Mouse (Mus musculus) midbrain, embryonic 10.5 days (tissue): ENCODE results near the gene Tnk1. TPM values are rescaled to one million over a fixed set of nuclear protein-coding genes. Genes with fewer than 3 reads are reported as not detected.

Source experiments
- DNase-seq: peaks from one replicate; pipeline ENCODE4 v3.0.0-alpha.2; 2017; ENCODE audit warnings: low spot score
- H3K27ac ChIP-seq: fragments of 300-500 bp; sonication (generic); replicated peaks from 2 replicates; pipeline ENCODE4 v1.5.1; 2016; ENCODE audit warnings: mild to moderate bottlenecking
- H3K27me3 ChIP-seq: fragments of 300-500 bp; sonication (generic); 2 replicates; pipeline ENCODE4 v1.6.1; 2016; ENCODE audit warnings: low read depth, mild to moderate bottlenecking; ENCODE audit not compliant: poor library complexity, severe bottlenecking
- H3K36me3 ChIP-seq: fragments of 300-500 bp; sonication (generic); 2 replicates; pipeline ENCODE4 v1.6.1; 2016; ENCODE audit warnings: mild to moderate bottlenecking, moderate library complexity
- H3K4me1 ChIP-seq: fragments of 300-500 bp; sonication (generic); 2 replicates; pipeline ENCODE4 v1.6.1; 2016
- H3K4me3 ChIP-seq: fragments of 300-500 bp; sonication (generic); 2 replicates; pipeline ENCODE4 v1.5.1; 2016; ENCODE audit warnings: mild to moderate bottlenecking, moderate library complexity
- H3K9me3 ChIP-seq: fragments of 300-500 bp; sonication (generic); replicated peaks from 2 replicates; pipeline ENCODE4 v1.6.1; 2016; ENCODE audit warnings: mild to moderate bottlenecking
- WGBS: fragments of 180-500 bp; shearing (Covaris S2); methylation state at CpG from one replicate; pipeline ENCODE4 v1.1.7; 2016; 5-methylcytosine and 5-hydroxymethylcytosine counted together
- polyA plus RNA-seq: library from polyadenylated mRNA; unstranded; fragments of >200 nt; fragmentation: Nextera tagmentation; extraction: Ambion mirVana; gene quantifications from 2 replicates; pipeline ENCODE4 v1.2.1, GENCODE M21; 2016

Tnk1 gene
- polyA plus RNA-seq, 1 experiment from 2014 or later, result 0.44 TPM

GRCm38 (mm10) chr11:69828832-69829231, 29.7 kb downstream of the Tnk1 start:
- Histone ChIP-seq H3K36me3 (peaks cover 90% of the 10 kb centered on the region), H3K9me3 (peaks cover 4% of the 10 kb centered on the region; the same call in 1 of the 2 replicates)

GRCm38 (mm10) chr11:69823456-69823855, 35.1 kb downstream of the Tnk1 start:
- Histone ChIP-seq H3K4me3 (no peak overlapping the region), H3K4me1 (peaks cover 3% of the 10 kb centered on the region), H3K9me3 (peaks cover 4% of the 10 kb centered on the region; the same call in 1 of the 2 replicates), H3K36me3 (peaks cover 45% of the 10 kb centered on the region), H3K27ac (no peak overlapping the region), H3K27me3 (no peaks in the 10 kb centered on the region)
- WGBS, result 69% methylated on average over 2 of the region's 2 CpGs
- DNase-seq, result no peak

More at GRCm38 (mm10) chr11:69828832-69829231, 29.7 kb downstream of the Tnk1 start:
- Histone ChIP-seq H3K27ac (no peak overlapping the region), H3K27me3 (peaks cover 17% of the 10 kb centered on the region), H3K4me1 (peaks cover 32% of the 10 kb centered on the region), H3K4me3 (no peak overlapping the region)
- 69% methylated on average over 5 of the region's 5 CpGs for WGBS
- DNase-seq, result no peak

- no peaks in the 10 kb centered on the region for H3K27me3 ChIP-seq
- H3K27ac ChIP-seq, result 0 out of 2 replicates have a peak within 1 kb of the TSS, but pooled peaks have one; percentile 23
- DNase-seq, result no peak
- H3K9me3 ChIP-seq, result peaks cover 12% of the 10 kb centered on the region
- WGBS, result 91% methylated on average over 3 of the region's 3 CpGs
- peaks cover 32% of the 10 kb centered on the region for H3K36me3 ChIP-seq
- no peak within 1 kb of the TSS for H3K4me3 ChIP-seq
- peaks cover 3% of the 10 kb centered on the region for H3K4me1 ChIP-seq
These were observed 36.5 kb downstream of the Tnk1 start, which contains the start of gene Spem1 for GRCm38 (mm10) chr11:69822080-69822479. Gene Spem1 (minus strand): TSS chr11:69822180.

- 91% methylated on average over 8 of the region's 8 CpGs for WGBS
- no peak for DNase-seq
- Histone ChIP-seq H3K27me3 (no peaks in the 10 kb centered on the region; the same call in 1 of the 2 replicates), H3K36me3 (no peaks in the 10 kb centered on the region), H3K4me1 (no peaks in the 10 kb centered on the region; the same call in 1 of the 2 replicates), H3K4me3 (no peak overlapping the region), H3K27ac (no peak overlapping the region), H3K9me3 (peaks cover 19% of the 10 kb centered on the region)
These were observed 39.7 kb downstream of the Tnk1 start for GRCm38 (mm10) chr11:69818871-69819270.

GRCm38 (mm10) chr11:69818365-69818764, 40.2 kb downstream of the Tnk1 start, which contains the start of gene Spem2:
Gene Spem2 (minus strand): TSS chr11:69818465.
- Histone ChIP-seq H3K36me3 (no peaks in the 10 kb centered on the region), H3K4me1 (no peaks in the 10 kb centered on the region; the same call in 1 of the 2 replicates), H3K27ac (no peak within 1 kb of the TSS), H3K27me3 (no peaks in the 10 kb centered on the region; the same call in 1 of the 2 replicates), H3K4me3 (no peak within 1 kb of the TSS), H3K9me3 (peaks cover 19% of the 10 kb centered on the region)
- no peak for DNase-seq
- WGBS, result 84% methylated on average over 2 of the region's 2 CpGs

DNA sequence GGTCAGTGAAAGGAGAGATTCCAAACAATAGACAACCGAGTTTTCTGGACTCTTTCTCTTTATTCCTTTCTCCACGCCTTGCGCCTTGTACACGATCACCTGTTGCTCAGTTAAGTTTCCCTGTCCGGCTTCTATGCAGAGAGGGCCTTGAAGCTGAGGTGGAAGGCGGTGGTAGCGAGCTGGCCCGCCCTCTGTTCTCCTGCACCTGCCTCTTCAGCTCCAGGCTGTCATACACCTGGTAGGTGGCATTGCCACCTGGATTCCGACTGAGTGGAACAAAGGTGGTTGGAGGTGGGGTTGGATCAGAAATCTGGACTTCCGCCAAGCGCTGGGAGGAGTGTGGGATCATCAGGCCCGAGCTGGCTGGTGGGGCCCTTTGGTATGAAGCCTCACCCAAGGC, 42.0 kb downstream of the Tnk1 start:
- Histone ChIP-seq H3K27ac (no peak overlapping the region), H3K9me3 (peaks cover 19% of the 10 kb centered on the region), H3K36me3 (no peaks in the 10 kb centered on the region), H3K4me1 (no peaks in the 10 kb centered on the region), H3K27me3 (no peaks in the 10 kb centered on the region; the same call in 1 of the 2 replicates), H3K4me3 (no peak overlapping the region)
- no peak for DNase-seq
- WGBS, result 91% methylated on average over 12 of the region's 12 CpGs

GRCm38 (mm10) chr11:69815155-69815554, 43.4 kb downstream of the Tnk1 start, which contains the start of gene Gm39566:
Gene Gm39566 (minus strand): TSS chr11:69815298.
- peaks cover 19% of the 10 kb centered on the region for H3K9me3 ChIP-seq
- H3K27ac ChIP-seq, result no peak within 1 kb of the TSS
- no peak for DNase-seq
- 66% methylated on average over 10 of the region's 10 CpGs for WGBS
- no peaks in the 10 kb centered on the region for H3K4me1 ChIP-seq
- no peaks in the 10 kb centered on the region for H3K36me3 ChIP-seq
- H3K27me3 ChIP-seq, result no peaks in the 10 kb centered on the region; the same call in 1 of the 2 replicates
- H3K4me3 ChIP-seq, result no peak within 1 kb of the TSS

GRCm38 (mm10) chr11:69810280-69810679, 48.2 kb downstream of the Tnk1 start:
- Histone ChIP-seq H3K27me3 (peaks cover 23% of the 10 kb centered on the region), H3K27ac (no peak overlapping the region), H3K4me3 (no peak overlapping the region), H3K4me1 (peaks cover 3% of the 10 kb centered on the region; the same call in 1 of the 2 replicates), H3K36me3 (no peaks in the 10 kb centered on the region), H3K9me3 (peaks cover 5% of the 10 kb centered on the region; the same call in 1 of the 2 replicates)
- no peak for DNase-seq

DNA sequence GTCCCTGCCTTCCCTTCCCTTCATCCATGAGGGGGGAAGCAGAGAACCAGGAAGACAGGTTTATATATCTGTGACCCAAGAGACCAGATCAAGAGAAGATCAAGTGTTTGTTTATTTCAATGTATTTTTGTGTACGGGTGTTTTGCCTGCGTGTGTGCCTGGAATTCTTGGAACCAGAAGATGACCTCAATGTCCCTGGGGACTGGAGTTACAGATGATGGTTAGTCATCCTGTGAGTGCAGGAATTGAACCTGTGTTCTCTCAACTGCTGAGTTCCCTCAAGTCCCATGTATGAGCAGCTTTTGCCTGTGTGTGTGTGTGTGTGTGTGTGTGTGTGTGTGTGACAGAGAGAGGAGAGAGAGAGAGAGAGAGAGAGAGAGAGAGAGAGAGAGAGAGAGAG, 50.9 kb downstream of the Tnk1 start:
- H3K36me3 ChIP-seq, result no peaks in the 10 kb centered on the region
- H3K4me3 ChIP-seq, result no peak overlapping the region
- H3K27me3 ChIP-seq, result peaks cover 49% of the 10 kb centered on the region
- WGBS, result 82% methylated on average over 2 of the region's 2 CpGs
- no peak overlapping the region for H3K27ac ChIP-seq
- peaks cover 30% of the 10 kb centered on the region for H3K4me1 ChIP-seq
- DNase-seq, result no peak
- H3K9me3 ChIP-seq, result peaks cover 5% of the 10 kb centered on the region; the same call in 1 of the 2 replicates

DNA sequence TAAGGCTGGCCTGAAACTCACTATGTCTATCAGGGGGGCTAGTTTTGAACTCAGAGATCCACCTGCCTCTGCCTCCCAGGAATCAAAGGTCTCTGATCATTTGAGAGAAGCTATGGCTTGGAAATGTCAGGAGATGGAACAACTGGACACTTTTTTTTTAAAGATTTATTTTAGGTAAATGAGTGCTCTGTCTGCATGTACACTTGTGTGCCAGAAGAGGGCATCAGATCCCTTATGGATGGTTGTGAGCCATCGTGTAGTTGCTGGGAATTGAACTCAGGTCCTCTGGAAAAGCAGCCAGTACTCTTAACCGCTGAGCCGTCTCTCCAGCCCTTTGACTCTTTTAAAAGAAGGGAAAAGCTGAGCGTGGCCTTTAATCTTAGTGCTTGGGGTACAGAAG, 52.2 kb downstream of the Tnk1 start:
- Histone ChIP-seq H3K36me3 (no peaks in the 10 kb centered on the region), H3K4me1 (peaks cover 42% of the 10 kb centered on the region), H3K27ac (no peak overlapping the region), H3K9me3 (peaks cover 5% of the 10 kb centered on the region; the same call in 1 of the 2 replicates), H3K27me3 (peaks cover 62% of the 10 kb centered on the region), H3K4me3 (no peak overlapping the region)
- WGBS, result 86% methylated on average over 4 of the region's 4 CpGs
- no peak for DNase-seq

DNA sequence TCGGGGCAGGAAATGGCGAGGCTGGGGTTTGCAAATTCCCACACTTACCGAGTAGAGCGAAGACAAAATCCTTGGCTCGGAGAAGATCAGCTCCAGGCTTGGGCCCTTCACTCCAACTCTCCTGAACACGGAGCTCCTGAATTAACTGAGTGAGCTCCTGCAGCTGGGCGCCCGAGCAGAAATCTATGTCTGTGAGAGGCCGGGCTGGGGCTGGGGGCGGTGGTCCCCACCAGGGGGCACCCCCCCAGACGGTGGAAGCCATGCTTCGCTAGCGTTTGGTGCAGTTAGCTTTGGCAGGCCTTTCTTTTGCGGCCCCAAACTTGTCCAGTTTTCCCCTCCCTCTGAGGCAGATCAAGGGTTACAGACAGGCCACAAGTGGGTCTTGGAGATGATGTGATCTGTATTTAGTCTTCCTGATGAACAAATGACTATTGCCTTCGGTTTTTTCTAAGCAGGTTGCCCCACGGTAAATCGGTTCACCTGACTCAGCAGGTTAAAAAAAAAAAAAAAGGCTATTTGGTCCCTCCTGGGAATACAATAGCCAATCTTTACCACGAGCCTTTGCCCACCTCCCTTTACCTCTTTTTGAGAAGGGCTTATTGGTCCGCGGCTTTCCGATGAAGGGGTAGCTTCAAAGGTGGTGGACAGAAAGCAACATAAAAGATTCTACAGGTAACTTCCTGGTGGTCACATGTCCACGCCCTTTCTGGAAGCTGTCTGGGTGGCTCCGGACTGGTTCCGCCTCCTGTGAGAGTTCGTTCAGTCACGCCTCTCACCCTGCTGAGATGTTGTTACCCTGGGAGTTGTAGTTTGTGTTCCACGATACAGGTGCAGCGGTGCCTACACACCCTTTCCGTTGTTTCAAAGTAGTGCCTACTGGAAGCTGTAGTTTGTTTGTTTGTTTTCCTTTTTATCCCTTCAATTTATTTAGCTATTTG, 53.3 kb downstream of the Tnk1 start, which contains the start of gene Tmem102:
TSS of gene Tmem102 (minus strand) at position 653 of the 938 bp plus-strand sequence.
- peaks cover 73% of the 10 kb centered on the region for H3K27me3 ChIP-seq
- WGBS, result 6% methylated on average over 29 of the region's 29 CpGs

DNA sequence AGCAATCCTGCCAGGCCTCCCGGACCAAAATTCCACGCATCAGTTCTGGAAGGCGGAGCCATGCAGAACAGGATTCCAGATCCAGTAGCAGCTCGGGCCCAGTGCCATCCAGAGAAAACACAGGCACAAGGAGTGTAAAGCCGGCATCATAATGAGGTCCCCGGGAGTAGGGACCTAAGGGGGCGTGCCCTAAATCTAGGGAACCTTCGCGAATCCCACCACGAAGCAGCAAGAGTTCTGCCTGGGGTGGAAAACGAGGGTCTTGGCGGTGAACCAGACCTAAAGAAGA, 53.9 kb downstream of the Tnk1 start:
- Histone ChIP-seq H3K4me1 (peaks cover 60% of the 10 kb centered on the region), H3K36me3 (no peaks in the 10 kb centered on the region), H3K27me3 (peaks cover 80% of the 10 kb centered on the region), H3K4me3 (peak overlapping the region; percentile 66), H3K27ac (no peak overlapping the region), H3K9me3 (peaks cover 5% of the 10 kb centered on the region; the same call in 1 of the 2 replicates)
- DNase-seq, result no peak
- WGBS, result 5% methylated on average over 12 of the region's 12 CpGs

More for the DNA sequence above, 53.3 kb downstream of the Tnk1 start, which contains the start of gene Tmem102:
- Histone ChIP-seq H3K36me3 (no peaks in the 10 kb centered on the region), H3K27ac (no peak within 1 kb of the TSS), H3K4me1 (peaks cover 54% of the 10 kb centered on the region), H3K9me3 (peaks cover 5% of the 10 kb centered on the region; the same call in 1 of the 2 replicates), H3K4me3 (peak within 1 kb of the TSS; percentile 66)
- DNase-seq, result peak; percentile 20
